Mouse (Mus musculus) neural tube, embryonic 11.5 days (tissue): ENCODE measurements at regions not wholly inside any gene's neighbourhood (a gene's known extent, or its start where the extent isn't known, plus 50 kb on each side); places are given as distances from the start of the nearest gene placed in this dataset.

ENCODE experiments used
- ATAC-seq: fragments of 200-750 bp; cut with Nextera tagmentation; 2 replicates; pipeline ENCODE4 v1.8.0; 2017; ENCODE audit warnings: moderate number of reproducible peaks, mild to moderate bottlenecking, moderate TSS enrichment, moderate library complexity; ENCODE audit not compliant: insufficient read depth, low FRiP score, low TSS enrichment
- DNase-seq: peaks from one replicate; pipeline ENCODE4 v3.0.0-alpha.2; 2015; ENCODE audit warnings: low spot score
- H3K27ac ChIP-seq: fragments of 300-500 bp; sonication (generic); 2 replicates; pipeline ENCODE4 v1.5.1; 2014; ENCODE audit warnings: low read depth, mild to moderate bottlenecking, low read length
- H3K27me3 ChIP-seq: fragments of 300-500 bp; sonication (generic); 2 replicates; pipeline ENCODE4 v1.6.1; 2014; ENCODE audit warnings: mild to moderate bottlenecking, low read length, mixed read lengths; ENCODE audit not compliant: control insufficient read depth, insufficient read depth
- H3K36me3 ChIP-seq: fragments of 300-500 bp; sonication (generic); 2 replicates; pipeline ENCODE4 v1.6.1; 2014; ENCODE audit warnings: mild to moderate bottlenecking, low read length, moderate library complexity, mixed read lengths; ENCODE audit not compliant: control insufficient read depth, insufficient read depth
- H3K4me1 ChIP-seq: fragments of 300-500 bp; sonication (generic); 2 replicates; pipeline ENCODE4 v1.6.1; 2014; ENCODE audit warnings: low read length, mixed read lengths; ENCODE audit not compliant: control insufficient read depth, insufficient read depth
- H3K4me2 ChIP-seq: fragments of 300-500 bp; sonication (generic); 2 replicates; pipeline ENCODE4 v1.6.1; 2014; ENCODE audit warnings: low read depth, mild to moderate bottlenecking, moderate library complexity
- H3K4me3 ChIP-seq: fragments of 300-500 bp; sonication (generic); 2 replicates; pipeline ENCODE4 v1.5.1; 2014; ENCODE audit warnings: low read depth, low read length
- H3K9ac ChIP-seq: fragments of 300-500 bp; sonication (generic); 2 replicates; pipeline ENCODE4 v1.6.1; 2014; ENCODE audit warnings: mild to moderate bottlenecking, low read length
- H3K9me3 ChIP-seq: fragments of 300-500 bp; sonication (generic); 2 replicates; pipeline ENCODE4 v1.6.1; 2016; ENCODE audit warnings: low read length; ENCODE audit not compliant: control insufficient read depth
- WGBS: fragments of 180-500 bp; shearing (Covaris S2); extraction: QIAGEN DNeasy Blood & Tissue Kit; methylation state at CpG from one replicate; pipeline ENCODE4 v1.1.7; 2014; 5-methylcytosine and 5-hydroxymethylcytosine counted together

- Histone ChIP-seq H3K27ac (no peak overlapping the region), H3K27me3 (no peaks in the 10 kb centered on the region), H3K9me3 (no peaks in the 10 kb centered on the region), H3K36me3 (no peaks in the 10 kb centered on the region), H3K9ac (no peak overlapping the region), H3K4me2 (no peak overlapping the region), H3K4me3 (no peak overlapping the region), H3K4me1 (no peaks in the 10 kb centered on the region)
- ATAC-seq: no peak
- no peak for DNase-seq
- 86% methylated on average over 4 of the region's 4 CpGs for WGBS
Observed at GRCm38 (mm10) chr14:104819106-104819505, 296.7 kb upstream of the Rnf219 start.

GRCm38 (mm10) chr14:104813977-104814584 is 291.6 kb upstream of the Rnf219 start:
- Histone ChIP-seq H3K27me3 (no peaks in the 10 kb centered on the region), H3K36me3 (no peaks in the 10 kb centered on the region), H3K4me1 (no peaks in the 10 kb centered on the region), H3K27ac (no peak overlapping the region), H3K4me2 (no peak overlapping the region), H3K4me3 (no peak overlapping the region), H3K9ac (no peak overlapping the region), H3K9me3 (no peaks in the 10 kb centered on the region)
- DNase-seq (peak; percentile 69), ATAC-seq (peak; percentile 50; the same call in 1 of the 2 replicates)
- WGBS: 30% methylated on average over 10 of the region's 10 CpGs

GRCm38 (mm10) chr14:104812006-104812405 is 289.6 kb upstream of the Rnf219 start:
- DNase-seq: no peak
- Histone ChIP-seq H3K27ac (no peak overlapping the region), H3K4me3 (no peak overlapping the region), H3K36me3 (no peaks in the 10 kb centered on the region), H3K4me1 (no peaks in the 10 kb centered on the region), H3K4me2 (no peak overlapping the region), H3K9me3 (no peaks in the 10 kb centered on the region), H3K27me3 (no peaks in the 10 kb centered on the region), H3K9ac (no peak overlapping the region)
- WGBS: 75% methylated on average over 4 of the region's 4 CpGs
- no peak for ATAC-seq

- Histone ChIP-seq H3K4me2 (no peak overlapping the region), H3K9ac (no peak overlapping the region), H3K4me1 (no peaks in the 10 kb centered on the region), H3K4me3 (no peak overlapping the region), H3K27ac (no peak overlapping the region), H3K36me3 (no peaks in the 10 kb centered on the region), H3K27me3 (no peaks in the 10 kb centered on the region), H3K9me3 (no peaks in the 10 kb centered on the region)
- ATAC-seq (no peak), DNase-seq (no peak)
- WGBS: 92% methylated on average over 10 of the region's 10 CpGs
Observed at GRCm38 (mm10) chr14:104805332-104805731, 282.9 kb upstream of the Rnf219 start.

GRCm38 (mm10) chr14:104796348-104796965 is 274.0 kb upstream of the Rnf219 start:
- no peak overlapping the region for H3K27ac ChIP-seq
- H3K36me3 ChIP-seq: no peaks in the 10 kb centered on the region
- H3K9ac ChIP-seq: no peak overlapping the region
- no peaks in the 10 kb centered on the region for H3K27me3 ChIP-seq
- WGBS: 64% methylated on average over 17 of the region's 17 CpGs
- ATAC-seq (no peak), DNase-seq (peak; percentile 34)
- H3K9me3 ChIP-seq: no peaks in the 10 kb centered on the region
- H3K4me1 ChIP-seq: no peaks in the 10 kb centered on the region
- H3K4me3 ChIP-seq: no peak overlapping the region
- H3K4me2 ChIP-seq: no peak overlapping the region

GRCm38 (mm10) chr14:104789346-104789745 is 266.9 kb upstream of the Rnf219 start:
- DNase-seq (no peak), ATAC-seq (no peak)
- H3K36me3 ChIP-seq: no peaks in the 10 kb centered on the region
- no peaks in the 10 kb centered on the region for H3K27me3 ChIP-seq
- no peak overlapping the region for H3K4me2 ChIP-seq
- H3K4me1 ChIP-seq: no peaks in the 10 kb centered on the region
- H3K27ac ChIP-seq: no peak overlapping the region
- no peak overlapping the region for H3K4me3 ChIP-seq
- no peaks in the 10 kb centered on the region for H3K9me3 ChIP-seq
- H3K9ac ChIP-seq: no peak overlapping the region
- WGBS: 40% methylated on average over 3 of the region's 3 CpGs

GRCm38 (mm10) chr14:104785066-104785465 is 262.6 kb upstream of the Rnf219 start:
- H3K9ac ChIP-seq: no peak overlapping the region
- H3K4me2 ChIP-seq: no peak overlapping the region
- WGBS: 83% methylated on average over 12 of the region's 12 CpGs
- no peaks in the 10 kb centered on the region for H3K36me3 ChIP-seq
- H3K27ac ChIP-seq: no peak overlapping the region
- ATAC-seq (no peak), DNase-seq (no peak)
- no peaks in the 10 kb centered on the region for H3K27me3 ChIP-seq
- H3K9me3 ChIP-seq: no peaks in the 10 kb centered on the region
- H3K4me3 ChIP-seq: no peak overlapping the region
- no peaks in the 10 kb centered on the region for H3K4me1 ChIP-seq

GRCm38 (mm10) chr14:104769938-104770337 is 247.5 kb upstream of the Rnf219 start:
- ATAC-seq (no peak), DNase-seq (no peak)
- no peaks in the 10 kb centered on the region for H3K36me3 ChIP-seq
- no peak overlapping the region for H3K27ac ChIP-seq
- H3K4me1 ChIP-seq: no peaks in the 10 kb centered on the region
- no peaks in the 10 kb centered on the region for H3K27me3 ChIP-seq
- H3K4me3 ChIP-seq: no peak overlapping the region
- H3K9me3 ChIP-seq: no peaks in the 10 kb centered on the region
- 56% methylated on average over 4 of the region's 4 CpGs for WGBS
- no peak overlapping the region for H3K4me2 ChIP-seq
- H3K9ac ChIP-seq: no peak overlapping the region

- 49% methylated on average over 3 of the region's 3 CpGs for WGBS
- Histone ChIP-seq H3K4me3 (no peak overlapping the region), H3K9ac (no peak overlapping the region), H3K9me3 (no peaks in the 10 kb centered on the region), H3K36me3 (no peaks in the 10 kb centered on the region), H3K4me2 (no peak overlapping the region), H3K27ac (no peak overlapping the region), H3K27me3 (no peaks in the 10 kb centered on the region), H3K4me1 (no peaks in the 10 kb centered on the region)
- no peak for ATAC-seq
- DNase-seq: no peak
Observed at GRCm38 (mm10) chr14:104734213-104734612, 211.8 kb upstream of the Rnf219 start.
